Mouse (Mus musculus) forebrain, embryonic 14.5 days (tissue): ENCODE data around the gene Erf. TPM values are rescaled to one million over a fixed set of nuclear protein-coding genes. Genes with fewer than 3 reads are reported as not detected.
A peak's percentile ranks its signal among the peaks of the same experiment; 100 is the strongest.

Experiments
- ATAC-seq: fragments of 200-750 bp; cut with Nextera tagmentation; 2 replicates; pipeline ENCODE4 v1.8.0; 2017; ENCODE audit warnings: mild to moderate bottlenecking, moderate library complexity
- DNase-seq: peaks from one replicate; pipeline ENCODE4 v3.0.0-alpha.2; 2015; ENCODE audit warnings: low spot score
- H3K27ac ChIP-seq: fragments of 300-500 bp; sonication (generic); 2 replicates; pipeline ENCODE4 v1.5.1; 2014; ENCODE audit warnings: low read depth, mild to moderate bottlenecking, control low read depth, low read length, moderate library complexity
- H3K27me3 ChIP-seq: fragments of 300-500 bp; sonication (generic); replicated peaks from 2 replicates; pipeline ENCODE4 v1.6.1; 2014; ENCODE audit warnings: low read length, control low read depth, mixed read lengths; ENCODE audit not compliant: control insufficient read depth, insufficient read depth
- H3K36me3 ChIP-seq: fragments of 300-500 bp; sonication (generic); 2 replicates; pipeline ENCODE4 v1.6.1; 2014; ENCODE audit warnings: low read length, control low read depth; ENCODE audit not compliant: control insufficient read depth, insufficient read depth
- H3K4me1 ChIP-seq: fragments of 300-500 bp; sonication (generic); 2 replicates; pipeline ENCODE4 v1.6.1; 2014; ENCODE audit warnings: antibody characterized with exemption, low read length, control low read depth; ENCODE audit not compliant: control insufficient read depth, insufficient read depth
- H3K4me2 ChIP-seq: fragments of 300-500 bp; sonication (generic); 2 replicates; pipeline ENCODE4 v1.6.1; 2014; ENCODE audit warnings: mild to moderate bottlenecking, control low read depth, low read length
- H3K4me3 ChIP-seq: fragments of 300-500 bp; sonication (generic); 2 replicates; pipeline ENCODE4 v1.5.1; 2014; ENCODE audit warnings: low read depth, low read length, control low read depth
- H3K9ac ChIP-seq: fragments of 300-500 bp; sonication (generic); 2 replicates; pipeline ENCODE4 v1.6.1; 2014; ENCODE audit warnings: mild to moderate bottlenecking, low read length, control low read depth, moderate library complexity
- H3K9me3 ChIP-seq: fragments of 300-500 bp; sonication (generic); replicated peaks from 2 replicates; pipeline ENCODE4 v1.6.1; 2016; ENCODE audit warnings: low read length, control low read depth, mixed read lengths; ENCODE audit not compliant: control insufficient read depth
- WGBS: fragments of 180-500 bp; shearing (Covaris S2); extraction: QIAGEN DNeasy Blood & Tissue Kit; methylation state at CpG from one replicate; pipeline ENCODE4 v1.1.7; 2014; 5-methylcytosine and 5-hydroxymethylcytosine counted together
- polyA plus RNA-seq: library from polyadenylated mRNA; unstranded; fragments of >200 nt; fragmentation: Nextera tagmentation; extraction: Ambion mirVana; gene quantifications from 2 replicates; pipeline ENCODE4 v1.2.1, GENCODE M21; 2014

The Erf gene
- polyA plus RNA-seq, 1 experiment from 2014 or later = 8.2 TPM

DNA sequence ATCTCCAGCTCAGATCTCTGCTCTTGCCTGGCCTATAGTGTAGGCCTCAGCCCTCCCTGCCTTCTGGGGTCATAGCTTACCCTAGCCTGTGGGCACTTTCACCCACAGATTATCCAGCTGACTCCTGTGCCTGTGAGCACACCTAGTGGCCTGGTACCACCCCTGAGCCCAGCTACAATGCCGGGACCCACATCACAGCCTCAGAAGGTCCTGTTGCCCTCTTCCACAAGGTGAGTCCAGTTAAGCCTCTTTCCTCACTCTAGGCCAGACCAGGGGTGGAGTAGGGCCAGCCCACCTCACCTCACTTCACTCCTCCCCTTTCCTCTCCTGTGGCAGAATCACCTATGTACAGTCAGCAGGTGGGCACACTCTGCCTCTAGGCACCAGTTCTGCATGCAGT is 39.9 kb upstream of the Erf start:
- Histone ChIP-seq H3K4me1 (no peaks in the 10 kb centered on the region), H3K36me3 (peaks cover 100% of the 10 kb centered on the region), H3K4me3 (no peak overlapping the region), H3K27me3 (no peaks in the 10 kb centered on the region), H3K4me2 (no peak overlapping the region), H3K27ac (no peak overlapping the region), H3K9ac (no peak overlapping the region; the same call in 1 of the 2 replicates), H3K9me3 (no peaks in the 10 kb centered on the region)
- 89% methylated on average over 1 of the region's 1 CpGs for WGBS
- DNase-seq = no peak
- no peak for ATAC-seq

DNA sequence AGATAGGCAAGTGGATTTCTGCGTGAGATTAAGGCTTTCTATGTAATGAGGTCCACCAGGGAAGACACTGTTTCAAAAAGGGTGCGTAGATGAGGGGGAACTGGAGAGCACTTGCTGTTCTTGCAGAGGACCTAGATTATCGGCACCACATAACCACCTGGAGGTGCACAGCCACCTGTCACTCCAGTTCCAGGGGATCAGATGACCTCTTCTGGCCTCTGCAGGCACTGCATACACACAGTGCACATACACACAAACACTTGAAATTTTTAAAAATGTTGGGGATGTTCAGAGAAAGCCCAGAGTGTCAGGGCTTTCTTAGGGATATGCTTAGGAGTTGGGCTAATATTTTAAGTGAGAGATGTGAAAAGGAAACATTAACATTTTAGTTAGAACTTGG is 39.4 kb upstream of the Erf start:
- H3K4me2 ChIP-seq = no peak overlapping the region
- H3K9me3 ChIP-seq = no peaks in the 10 kb centered on the region
- no peak overlapping the region for H3K4me3 ChIP-seq
- no peaks in the 10 kb centered on the region for H3K27me3 ChIP-seq
- DNase-seq (no peak), ATAC-seq (no peak)
- H3K27ac ChIP-seq = no peak overlapping the region
- H3K36me3 ChIP-seq = peaks cover 100% of the 10 kb centered on the region
- WGBS = 100% methylated on average over 3 of the region's 3 CpGs
- no peak overlapping the region for H3K9ac ChIP-seq
- H3K4me1 ChIP-seq = peaks cover under 1% of the 10 kb centered on the region; the same call in 1 of the 2 replicates

DNA sequence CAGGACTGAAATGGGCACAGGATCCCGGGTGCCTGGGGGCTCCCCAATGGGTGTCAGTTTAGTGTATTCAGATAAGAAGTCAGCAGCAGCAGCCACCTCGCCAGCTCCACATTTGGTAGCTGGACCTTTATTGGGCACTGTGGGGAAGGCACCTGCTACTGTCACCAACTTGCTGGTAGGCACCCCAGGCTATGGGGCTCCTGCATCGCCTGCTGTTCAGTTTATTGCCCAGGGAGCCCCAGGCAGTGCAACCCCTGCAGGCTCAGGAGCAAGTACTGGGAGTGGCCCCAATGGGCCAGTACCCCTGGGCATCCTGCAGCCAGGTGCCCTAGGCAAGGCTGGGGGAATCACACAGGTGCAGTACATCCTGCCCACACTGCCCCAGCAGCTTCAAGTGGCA is 38.2 kb upstream of the Erf start:
- Histone ChIP-seq H3K4me2 (no peak overlapping the region), H3K4me3 (no peak overlapping the region), H3K36me3 (peaks cover 91% of the 10 kb centered on the region), H3K9me3 (no peaks in the 10 kb centered on the region), H3K27ac (no peak overlapping the region), H3K4me1 (peaks cover 12% of the 10 kb centered on the region), H3K27me3 (no peaks in the 10 kb centered on the region), H3K9ac (no peak overlapping the region)
- ATAC-seq (no peak), DNase-seq (no peak)
- 98% methylated on average over 3 of the region's 3 CpGs for WGBS

DNA sequence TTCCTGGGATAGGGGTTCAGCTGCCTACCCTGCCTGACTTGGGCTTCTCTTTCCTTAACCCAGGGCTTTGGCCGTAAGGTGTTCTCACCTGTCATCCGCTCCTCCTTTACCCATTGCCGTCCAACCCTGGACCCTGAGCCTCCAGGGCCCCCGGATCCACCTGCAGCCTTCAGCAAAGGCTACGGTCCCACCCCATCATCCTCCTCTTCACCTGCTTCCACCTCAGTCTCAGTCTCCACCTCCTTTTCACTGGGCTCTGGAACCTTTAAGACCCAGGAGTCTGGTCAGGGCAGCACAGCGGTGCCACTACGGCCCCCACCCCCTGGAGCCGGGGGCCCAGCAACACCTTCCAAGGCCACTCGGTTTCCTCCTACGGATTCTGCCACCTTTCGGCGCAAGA is 37.5 kb upstream of the Erf start:
- H3K4me1 ChIP-seq = peaks cover 15% of the 10 kb centered on the region

DNA sequence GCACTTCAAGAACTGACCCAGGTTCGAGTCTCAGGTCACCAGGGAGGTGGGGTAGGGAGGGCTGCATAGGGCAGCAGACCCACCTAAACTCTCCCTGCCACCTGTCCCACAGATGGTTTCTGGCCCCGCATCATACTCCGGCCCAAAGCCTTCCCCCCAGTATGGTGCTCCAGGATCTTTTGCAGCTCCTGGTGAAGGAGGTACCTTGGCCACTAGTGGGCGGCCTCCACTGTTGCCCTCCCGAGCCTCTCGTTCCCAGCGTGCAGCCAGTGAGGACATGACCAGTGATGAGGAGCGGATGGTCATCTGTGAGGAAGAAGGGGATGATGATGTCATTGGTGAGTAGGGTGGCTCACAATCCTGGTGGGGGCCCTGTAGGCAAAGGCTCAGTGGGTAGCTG is 36.4 kb upstream of the Erf start:
- peaks cover 74% of the 10 kb centered on the region for H3K36me3 ChIP-seq
- H3K4me2 ChIP-seq = no peak overlapping the region
- peaks cover 15% of the 10 kb centered on the region for H3K4me1 ChIP-seq
- H3K27me3 ChIP-seq = no peaks in the 10 kb centered on the region
- no peak overlapping the region for H3K4me3 ChIP-seq
- DNase-seq = no peak
- H3K9me3 ChIP-seq = no peaks in the 10 kb centered on the region
- no peak for ATAC-seq
- no peak overlapping the region for H3K9ac ChIP-seq
- H3K27ac ChIP-seq = no peak overlapping the region
- 79% methylated on average over 8 of the region's 8 CpGs for WGBS

More for the DNA sequence above, 37.5 kb upstream of the Erf start:
- 93% methylated on average over 12 of the region's 12 CpGs for WGBS
- no peak overlapping the region for H3K27ac ChIP-seq
- no peak overlapping the region for H3K9ac ChIP-seq
- no peaks in the 10 kb centered on the region for H3K27me3 ChIP-seq
- H3K4me2 ChIP-seq = no peak overlapping the region
- ATAC-seq (no peak), DNase-seq (no peak)
- peaks cover 84% of the 10 kb centered on the region for H3K36me3 ChIP-seq
- no peaks in the 10 kb centered on the region for H3K9me3 ChIP-seq
- no peak overlapping the region for H3K4me3 ChIP-seq

DNA sequence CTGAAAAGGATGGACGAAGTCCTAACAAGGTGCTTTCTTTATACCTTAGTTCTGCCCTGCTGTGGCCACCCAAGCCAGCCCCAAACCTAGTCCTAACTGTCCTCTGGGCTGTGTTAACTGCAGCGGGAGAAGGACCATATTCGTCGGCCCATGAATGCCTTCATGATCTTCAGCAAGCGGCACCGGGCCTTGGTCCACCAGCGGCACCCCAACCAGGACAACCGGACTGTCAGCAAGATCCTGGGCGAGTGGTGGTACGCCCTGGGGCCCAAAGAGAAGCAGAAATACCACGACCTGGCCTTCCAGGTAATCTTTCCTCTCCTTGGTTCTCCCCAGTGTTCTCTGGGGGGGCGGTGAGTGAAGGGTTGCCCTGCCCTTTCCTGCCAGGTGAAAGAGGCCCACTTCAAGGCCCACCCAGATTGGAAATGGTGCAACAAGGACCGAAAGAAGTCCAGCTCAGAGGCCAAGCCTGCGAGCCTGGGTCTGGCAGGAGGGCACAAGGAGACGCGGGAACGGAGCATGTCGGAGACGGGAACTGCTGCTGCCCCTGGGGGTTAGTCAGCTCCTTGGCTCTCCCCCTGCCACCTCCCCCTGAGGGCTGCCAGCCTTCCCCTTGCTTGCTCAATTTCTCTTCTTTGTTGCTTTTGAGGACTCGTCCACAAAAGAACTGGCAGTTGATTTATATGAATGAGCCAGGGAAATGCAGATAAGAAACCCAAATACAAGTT is 35.1 kb upstream of the Erf start:
- no peak overlapping the region for H3K27ac ChIP-seq
- DNase-seq (no peak), ATAC-seq (no peak)
- 82% methylated on average over 20 of the region's 20 CpGs for WGBS
- H3K9me3 ChIP-seq = no peaks in the 10 kb centered on the region
- H3K36me3 ChIP-seq = peaks cover 60% of the 10 kb centered on the region
- H3K9ac ChIP-seq = no peak overlapping the region; the same call in 1 of the 2 replicates
- no peak overlapping the region for H3K4me2 ChIP-seq
- H3K4me1 ChIP-seq = peaks cover 24% of the 10 kb centered on the region
- no peak overlapping the region for H3K4me3 ChIP-seq
- no peaks in the 10 kb centered on the region for H3K27me3 ChIP-seq

DNA sequence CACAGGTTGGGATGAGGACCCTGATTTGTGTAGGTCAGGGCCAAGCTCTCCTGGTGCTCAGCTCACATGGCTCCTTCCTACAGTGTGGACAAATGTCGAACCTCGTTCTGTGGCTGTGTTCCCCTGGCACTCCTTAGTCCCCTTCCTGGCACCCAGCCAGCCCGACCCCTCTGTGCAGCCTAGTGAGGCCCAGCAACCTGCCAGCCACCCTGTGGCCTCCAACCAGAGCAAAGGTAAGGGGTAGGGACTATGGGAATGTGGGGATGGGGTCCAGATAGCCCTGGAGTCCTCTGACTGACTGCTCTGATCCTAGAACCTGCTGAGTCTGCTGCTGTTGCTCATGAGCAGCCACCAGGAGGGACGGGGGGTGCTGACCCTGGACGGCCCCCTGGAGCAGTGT is 34.2 kb upstream of the Erf start:
- Histone ChIP-seq H3K4me3 (peak overlapping the region; percentile 85), H3K27ac (no peak overlapping the region), H3K36me3 (peaks cover 51% of the 10 kb centered on the region)

DNA sequence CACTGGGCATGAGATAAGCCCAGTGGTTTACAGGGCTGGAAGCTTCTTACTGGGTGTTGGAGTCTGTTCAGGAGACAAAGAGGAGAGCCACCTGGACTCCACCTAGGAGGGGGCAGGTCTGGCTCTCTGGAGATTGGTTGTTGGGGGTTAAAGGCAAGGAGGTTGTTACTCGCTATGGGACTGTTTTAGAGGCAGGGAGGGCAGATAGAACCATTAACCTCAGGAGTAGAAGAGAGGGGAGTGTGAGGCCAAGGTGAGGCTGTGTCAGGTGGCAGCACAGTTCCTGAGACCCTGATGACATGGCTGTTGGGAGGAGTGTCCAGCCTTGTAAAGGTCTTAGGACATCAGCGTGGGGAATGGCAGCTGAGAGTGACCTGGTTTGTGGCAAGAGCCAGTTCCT is 33.6 kb upstream of the Erf start:
- Histone ChIP-seq H3K27me3 (no peaks in the 10 kb centered on the region), H3K27ac (0 out of 2 replicates have a peak overlapping the region, but pooled peaks have one; percentile 46), H3K4me3 (peak overlapping the region; percentile 85), H3K4me2 (peak overlapping the region; percentile 89), H3K4me1 (peaks cover 36% of the 10 kb centered on the region), H3K9ac (peak overlapping the region; percentile 88), H3K9me3 (no peaks in the 10 kb centered on the region), H3K36me3 (peaks cover 45% of the 10 kb centered on the region)
- ATAC-seq (no peak), DNase-seq (no peak)
- WGBS = 69% methylated on average over 2 of the region's 2 CpGs

More for the DNA sequence above, 34.2 kb upstream of the Erf start:
- DNase-seq (peak; percentile 39), ATAC-seq (no peak)
- H3K9me3 ChIP-seq = no peaks in the 10 kb centered on the region
- peak overlapping the region; percentile 88 for H3K9ac ChIP-seq
- no peaks in the 10 kb centered on the region for H3K27me3 ChIP-seq
- WGBS = 50% methylated on average over 5 of the region's 5 CpGs
- peaks cover 33% of the 10 kb centered on the region for H3K4me1 ChIP-seq
- H3K4me2 ChIP-seq = peak overlapping the region; percentile 89

DNA sequence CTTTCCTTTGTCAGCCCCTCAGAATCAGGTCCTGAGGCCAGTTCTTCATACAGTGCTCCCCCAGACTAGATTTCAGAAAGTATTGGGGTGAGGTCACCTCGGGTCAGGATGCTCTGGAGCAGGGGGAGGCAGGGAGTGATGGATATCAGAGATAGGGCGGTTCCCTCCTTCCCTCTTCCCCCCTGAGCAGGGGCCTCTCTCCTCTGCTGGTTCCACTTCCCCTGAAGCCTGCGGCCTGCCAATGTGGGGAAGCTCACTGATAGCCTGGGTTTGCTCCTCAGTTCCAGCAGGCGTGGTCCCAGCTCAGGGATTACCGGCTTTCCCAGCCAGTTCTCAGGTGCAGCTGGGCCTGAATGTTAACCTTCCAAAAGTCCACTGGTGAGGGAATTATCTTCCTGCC is 33.1 kb upstream of the Erf start:
- no peaks in the 10 kb centered on the region for H3K9me3 ChIP-seq
- H3K27me3 ChIP-seq = no peaks in the 10 kb centered on the region
- peaks cover 36% of the 10 kb centered on the region for H3K4me1 ChIP-seq
- no peak for DNase-seq
- H3K27ac ChIP-seq = peak overlapping the region; percentile 98; the same call in 1 of the 2 replicates
- WGBS = 7% methylated on average over 5 of the region's 5 CpGs
- no peak for ATAC-seq
- peak overlapping the region; percentile 89 for H3K4me2 ChIP-seq
- peak overlapping the region; percentile 88 for H3K9ac ChIP-seq
- H3K4me3 ChIP-seq = peak overlapping the region; percentile 85
- peaks cover 40% of the 10 kb centered on the region for H3K36me3 ChIP-seq
